ENCODE assay signal across 17 mouse cellular contexts in genomic region chr6:95551000-95551399, GRCm38 (mm10).
DNase-seq lines count a peak whose midpoint lies in the region; ATAC-seq lines count a peak whose summit lies in the region.
"Had no signal": no experiment of that assay in that cellular context is flagged by ENCODE, and none has a peak within 500 bp of the region (broad histone marks: within the 10 kb centered on the region; RNA-seq: fewer than 3 reads in every experiment).

No protein-coding gene starts in this region.

- no peak overlapping the region for H3K9ac ChIP-seq in hindbrain, embryonic 12.5 days
- H3K9ac ChIP-seq in hindbrain, embryonic 13.5 days = no peak overlapping the region
- H3K9ac ChIP-seq: heart, embryonic 13.5 days; limb, embryonic 15.5 days; liver, postnatal 0 days; midbrain, embryonic 12.5 days; neural tube, embryonic 15.5 days had no signal

- H3K27me3 ChIP-seq in hindbrain, embryonic 12.5 days = peaks cover 12% of the 10 kb centered on the region
- peaks cover 37% of the 10 kb centered on the region for H3K27me3 ChIP-seq in hindbrain, embryonic 13.5 days
- H3K27me3 ChIP-seq: heart, embryonic 13.5 days; limb, embryonic 15.5 days had no signal

- no peaks in the 10 kb centered on the region for H3K36me3 ChIP-seq in hindbrain, embryonic 12.5 days
- no peaks in the 10 kb centered on the region for H3K36me3 ChIP-seq in hindbrain, embryonic 13.5 days
- H3K36me3 ChIP-seq: heart, embryonic 13.5 days; limb, embryonic 15.5 days; midbrain, embryonic 12.5 days; neural tube, embryonic 15.5 days had no signal

- no peaks in the 10 kb centered on the region for H3K9me3 ChIP-seq in hindbrain, embryonic 12.5 days (replicated peaks)
- no peaks in the 10 kb centered on the region for H3K9me3 ChIP-seq in hindbrain, embryonic 13.5 days
- H3K9me3 ChIP-seq: heart, embryonic 13.5 days; limb, embryonic 15.5 days; midbrain, embryonic 12.5 days; neural tube, embryonic 15.5 days had no signal

- DNase-seq in testis, postnatal 10 days (ENCODE audit: low spot score) = peak; percentile 10
- no peak for DNase-seq in testis, postnatal 14 days (ENCODE audit: low spot score)
- peak; percentile 31 for DNase-seq in embryo, embryonic 10.5 days (ENCODE audit: low spot score)
- no peak for DNase-seq in B cell, adult 2 months
- no peak for DNase-seq in spleen, postnatal 10 days (ENCODE audit: low spot score in 2 of 2)
- DNase-seq: cerebellum, adult 8-10 months; heart, postnatal 4 days; kidney, postnatal 10 days; liver, postnatal 0 days; right cerebral cortex, postnatal 25 days had no signal

- no peak overlapping the region for H3K4me3 ChIP-seq in hindbrain, embryonic 12.5 days
- no peak overlapping the region for H3K4me3 ChIP-seq in hindbrain, embryonic 13.5 days
- H3K4me3 ChIP-seq: heart, embryonic 13.5 days; limb, embryonic 15.5 days; midbrain, embryonic 12.5 days; neural tube, embryonic 15.5 days had no signal

- ATAC-seq in hindbrain, embryonic 12.5 days (ENCODE audit: low FRiP score) = 0 out of 2 replicates have a peak, but pooled peaks have one; percentile 30
- ATAC-seq in hindbrain, embryonic 13.5 days (ENCODE audit: low FRiP score) = no peak
- ATAC-seq: intestine, embryonic 16.5 days; liver, postnatal 0 days had no signal

- 52% methylated on average over 4 of the region's 4 CpGs for WGBS in hindbrain, embryonic 12.5 days
- 50% methylated on average over 4 of the region's 4 CpGs for WGBS in hindbrain, embryonic 13.5 days

- H3K4me1 ChIP-seq in hindbrain, embryonic 12.5 days = peaks cover 13% of the 10 kb centered on the region
- peaks cover 15% of the 10 kb centered on the region for H3K4me1 ChIP-seq in hindbrain, embryonic 13.5 days (replicated peaks)
- H3K4me1 ChIP-seq: limb, embryonic 15.5 days; neural tube, embryonic 15.5 days had no signal

- H3K27ac ChIP-seq in hindbrain, embryonic 12.5 days = no peak overlapping the region
- no peak overlapping the region for H3K27ac ChIP-seq in hindbrain, embryonic 13.5 days
- H3K27ac ChIP-seq: heart, embryonic 13.5 days; limb, embryonic 15.5 days; midbrain, embryonic 12.5 days; neural tube, embryonic 15.5 days had no signal

- no peak overlapping the region for H3K4me2 ChIP-seq in hindbrain, embryonic 12.5 days (replicated peaks)
- no peak overlapping the region for H3K4me2 ChIP-seq in hindbrain, embryonic 13.5 days
- H3K4me2 ChIP-seq: heart, embryonic 13.5 days; limb, embryonic 15.5 days; midbrain, embryonic 12.5 days; neural tube, embryonic 15.5 days had no signal

Comparison
In these comparisons a context has a peak if more than half of its experiments do, and no peak if none do; other contexts are left out.
1. DNase-seq: peak in testis, postnatal 10 days (single experiment) and embryo, embryonic 10.5 days (single experiment); none in testis, postnatal 14 days (single experiment), B cell, adult 2 months (0 of 2) and spleen, postnatal 10 days (0 of 2).